Mouse (Mus musculus): ENCODE measurements around the gene Ralgps1. TPM values are rescaled to one million over a fixed set of nuclear protein-coding genes. Genes with fewer than 3 reads are reported as not detected.

Ralgps1 gene
- polyA plus RNA-seq, 1 experiment, result 4.6 TPM

GRCm38 (mm10) chr2:33184641-33185040 lies 186.6 kb downstream of the Ralgps1 start:
- Histone ChIP-seq H3K4me3 (replicated peaks; ENCODE audit: control insufficient read depth, low read depth, low read length) (no peak overlapping the region), H3K27ac (ENCODE audit: control insufficient read depth, insufficient read depth, low read depth, low read length, poor library complexity) (no peak overlapping the region), H3K4me1 (ENCODE audit: control insufficient read depth, insufficient read depth, low read length) (no peaks in the 10 kb centered on the region)
- WGBS, result 80% methylated on average over 10 of the region's 10 CpGs
- no peak for TF ChIP-seq POLR2A (IDR thresholded peaks at IDR 0.05; ENCODE audit: borderline replicate concordance, control insufficient read depth, low read depth, low read length)
- no peak for TF ChIP-seq CTCF (IDR thresholded peaks at IDR 0.05; ENCODE audit: control insufficient read depth, insufficient read depth, low read length)

GRCm38 (mm10) chr2:33183321-33183720 lies 188.0 kb downstream of the Ralgps1 start:
- H3K27ac ChIP-seq (ENCODE audit: control insufficient read depth, insufficient read depth, low read depth, low read length, poor library complexity), result no peak overlapping the region
- H3K4me3 ChIP-seq (replicated peaks; ENCODE audit: control insufficient read depth, low read depth, low read length), result no peak overlapping the region
- 86% methylated on average over 7 of the region's 7 CpGs for WGBS
- no peaks in the 10 kb centered on the region; the same call in 1 of the 2 replicates for H3K4me1 ChIP-seq (ENCODE audit: control insufficient read depth, insufficient read depth, low read length)
- no peak for TF ChIP-seq POLR2A (IDR thresholded peaks at IDR 0.05; ENCODE audit: borderline replicate concordance, control insufficient read depth, low read depth, low read length)
- TF ChIP-seq CTCF (IDR thresholded peaks at IDR 0.05; ENCODE audit: control insufficient read depth, insufficient read depth, low read length), result no peak

GRCm38 (mm10) chr2:33179930-33180630 lies 191.2 kb downstream of the Ralgps1 start:
- WGBS, result 83% methylated on average over 16 of the region's 16 CpGs
- TF ChIP-seq POLR2A (IDR thresholded peaks at IDR 0.05; ENCODE audit: borderline replicate concordance, control insufficient read depth, low read depth, low read length) (no peak), CTCF (IDR thresholded peaks at IDR 0.05; ENCODE audit: control insufficient read depth, insufficient read depth, low read length) (no peak)
- Histone ChIP-seq H3K4me3 (replicated peaks; ENCODE audit: control insufficient read depth, low read depth, low read length) (no peak overlapping the region), H3K27ac (ENCODE audit: control insufficient read depth, insufficient read depth, low read depth, low read length, poor library complexity) (no peak overlapping the region), H3K4me1 (ENCODE audit: control insufficient read depth, insufficient read depth, low read length) (no peaks in the 10 kb centered on the region; the same call in 1 of the 2 replicates)

- Histone ChIP-seq H3K4me3 (replicated peaks; ENCODE audit: control insufficient read depth, low read depth, low read length) (no peak overlapping the region), H3K27ac (ENCODE audit: control insufficient read depth, insufficient read depth, low read depth, low read length, poor library complexity) (no peak overlapping the region), H3K4me1 (ENCODE audit: control insufficient read depth, insufficient read depth, low read length) (no peaks in the 10 kb centered on the region; the same call in 1 of the 2 replicates)
- no peak for TF ChIP-seq CTCF (IDR thresholded peaks at IDR 0.05; ENCODE audit: control insufficient read depth, insufficient read depth, low read length)
- TF ChIP-seq POLR2A (IDR thresholded peaks at IDR 0.05; ENCODE audit: borderline replicate concordance, control insufficient read depth, low read depth, low read length), result no peak
- WGBS, result 84% methylated on average over 14 of the region's 14 CpGs
These were observed 191.9 kb downstream of the Ralgps1 start for GRCm38 (mm10) chr2:33179171-33179929.

GRCm38 (mm10) chr2:33178243-33178932 lies 192.9 kb downstream of the Ralgps1 start:
- Histone ChIP-seq H3K4me3 (replicated peaks; ENCODE audit: control insufficient read depth, low read depth, low read length) (no peak overlapping the region), H3K27ac (ENCODE audit: control insufficient read depth, insufficient read depth, low read depth, low read length, poor library complexity) (no peak overlapping the region), H3K4me1 (ENCODE audit: control insufficient read depth, insufficient read depth, low read length) (no peaks in the 10 kb centered on the region; the same call in 1 of the 2 replicates)
- 78% methylated on average over 11 of the region's 11 CpGs for WGBS
- no peak for TF ChIP-seq CTCF (IDR thresholded peaks at IDR 0.05; ENCODE audit: control insufficient read depth, insufficient read depth, low read length)
- no peak for TF ChIP-seq POLR2A (IDR thresholded peaks at IDR 0.05; ENCODE audit: borderline replicate concordance, control insufficient read depth, low read depth, low read length)

- TF ChIP-seq CTCF (IDR thresholded peaks at IDR 0.05; ENCODE audit: control insufficient read depth, insufficient read depth, low read length) (no peak), POLR2A (IDR thresholded peaks at IDR 0.05; ENCODE audit: borderline replicate concordance, control insufficient read depth, low read depth, low read length) (no peak)
- no peaks in the 10 kb centered on the region; the same call in 1 of the 2 replicates for H3K4me1 ChIP-seq (ENCODE audit: control insufficient read depth, insufficient read depth, low read length)
- no peak overlapping the region for H3K27ac ChIP-seq (ENCODE audit: control insufficient read depth, insufficient read depth, low read depth, low read length, poor library complexity)
- H3K4me3 ChIP-seq (replicated peaks; ENCODE audit: control insufficient read depth, low read depth, low read length), result no peak overlapping the region
- WGBS, result 73% methylated on average over 12 of the region's 12 CpGs
These were observed 193.6 kb downstream of the Ralgps1 start for GRCm38 (mm10) chr2:33177443-33178242.

GRCm38 (mm10) chr2:33176921-33177320 lies 194.4 kb downstream of the Ralgps1 start:
- no peak overlapping the region for H3K27ac ChIP-seq (ENCODE audit: control insufficient read depth, insufficient read depth, low read depth, low read length, poor library complexity)
- H3K4me3 ChIP-seq (replicated peaks; ENCODE audit: control insufficient read depth, low read depth, low read length), result no peak overlapping the region
- H3K4me1 ChIP-seq (ENCODE audit: control insufficient read depth, insufficient read depth, low read length), result no peaks in the 10 kb centered on the region; the same call in 1 of the 2 replicates
- 64% methylated on average over 2 of the region's 2 CpGs for WGBS
- TF ChIP-seq CTCF (IDR thresholded peaks at IDR 0.05; ENCODE audit: control insufficient read depth, insufficient read depth, low read length) (no peak), POLR2A (IDR thresholded peaks at IDR 0.05; ENCODE audit: borderline replicate concordance, control insufficient read depth, low read depth, low read length) (no peak)
